Mouse (Mus musculus) midbrain, embryonic 13.5 days (tissue): ENCODE data around the gene Parg. TPM values are rescaled to one million over a fixed set of nuclear protein-coding genes. Genes with fewer than 3 reads are reported as not detected.
A peak's percentile ranks its signal among the peaks of the same experiment; 100 is the strongest.

ENCODE experiments used
- ATAC-seq: fragments of 200-750 bp; cut with Nextera tagmentation; 2 replicates; pipeline ENCODE4 v1.8.0; 2017; ENCODE audit warnings: mild to moderate bottlenecking, moderate TSS enrichment, moderate library complexity
- H3K27ac ChIP-seq: fragments of 300-500 bp; sonication (generic); 2 replicates; pipeline ENCODE4 v1.5.1; 2015; ENCODE audit warnings: inconsistent platforms, mild to moderate bottlenecking, moderate library complexity
- H3K27me3 ChIP-seq: fragments of 300-500 bp; sonication (generic); 2 replicates; pipeline ENCODE4 v1.6.1; 2015; ENCODE audit warnings: mild to moderate bottlenecking, inconsistent platforms
- H3K36me3 ChIP-seq: fragments of 300-500 bp; sonication (generic); 2 replicates; pipeline ENCODE4 v1.6.1; 2015; ENCODE audit warnings: mild to moderate bottlenecking, inconsistent platforms
- H3K4me1 ChIP-seq: fragments of 300-500 bp; sonication (generic); replicated peaks from 2 replicates; pipeline ENCODE4 v1.6.1; 2015; ENCODE audit warnings: inconsistent platforms
- H3K4me2 ChIP-seq: fragments of 300-500 bp; sonication (generic); replicated peaks from 2 replicates; pipeline ENCODE4 v1.6.1; 2015; ENCODE audit warnings: moderate library complexity, mild to moderate bottlenecking, inconsistent platforms
- H3K4me3 ChIP-seq: fragments of 300-500 bp; sonication (generic); replicated peaks from 2 replicates; pipeline ENCODE4 v1.5.1; 2015; ENCODE audit warnings: mild to moderate bottlenecking, inconsistent platforms
- H3K9ac ChIP-seq: fragments of 300-500 bp; sonication (generic); replicated peaks from 2 replicates; pipeline ENCODE4 v1.6.1; 2015; ENCODE audit warnings: mild to moderate bottlenecking, inconsistent platforms
- H3K9me3 ChIP-seq: fragments of 300-500 bp; sonication (generic); 2 replicates; pipeline ENCODE4 v1.6.1; 2016; ENCODE audit warnings: mild to moderate bottlenecking, inconsistent platforms
- WGBS: fragments of 180-500 bp; shearing (Covaris S2); methylation state at CpG from one replicate; pipeline ENCODE4 v1.1.7; 2015; 5-methylcytosine and 5-hydroxymethylcytosine counted together
- polyA plus RNA-seq: library from polyadenylated mRNA; unstranded; fragments of >200 nt; fragmentation: Nextera tagmentation; extraction: Ambion mirVana; gene quantifications from 2 replicates; pipeline ENCODE4 v1.2.1, GENCODE M21; 2015

Gene Parg
- polyA plus RNA-seq, 1 experiment from 2014 or later: 44.3 TPM

DNA sequence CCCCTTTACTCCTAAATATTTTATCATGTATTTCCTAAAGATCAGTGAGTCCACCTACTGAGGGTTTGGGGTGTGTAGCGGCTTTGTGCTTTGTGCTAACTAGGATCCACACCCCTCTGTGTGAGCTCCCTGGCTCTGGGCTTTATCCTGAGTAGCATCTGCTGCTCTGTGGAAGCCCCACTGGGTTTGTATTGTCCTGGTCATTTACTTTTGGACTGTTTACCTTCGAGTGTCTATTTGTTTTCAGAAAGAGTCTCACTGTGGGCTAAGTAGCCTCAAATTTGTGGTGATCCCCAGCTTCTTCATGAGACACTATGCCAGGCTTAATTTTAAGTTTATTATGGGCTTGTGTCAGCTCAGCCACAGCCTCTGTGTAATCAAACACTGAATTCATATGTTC is 67.2 kb downstream of the Parg start:
- Histone ChIP-seq H3K27me3 (no peaks in the 10 kb centered on the region), H3K27ac (no peak overlapping the region), H3K4me3 (no peak overlapping the region), H3K9me3 (no peaks in the 10 kb centered on the region), H3K36me3 (peaks cover 3% of the 10 kb centered on the region; the same call in 1 of the 2 replicates), H3K9ac (no peak overlapping the region), H3K4me1 (no peaks in the 10 kb centered on the region), H3K4me2 (no peak overlapping the region)
- 54% methylated on average over 2 of the region's 2 CpGs for WGBS
- ATAC-seq: no peak

DNA sequence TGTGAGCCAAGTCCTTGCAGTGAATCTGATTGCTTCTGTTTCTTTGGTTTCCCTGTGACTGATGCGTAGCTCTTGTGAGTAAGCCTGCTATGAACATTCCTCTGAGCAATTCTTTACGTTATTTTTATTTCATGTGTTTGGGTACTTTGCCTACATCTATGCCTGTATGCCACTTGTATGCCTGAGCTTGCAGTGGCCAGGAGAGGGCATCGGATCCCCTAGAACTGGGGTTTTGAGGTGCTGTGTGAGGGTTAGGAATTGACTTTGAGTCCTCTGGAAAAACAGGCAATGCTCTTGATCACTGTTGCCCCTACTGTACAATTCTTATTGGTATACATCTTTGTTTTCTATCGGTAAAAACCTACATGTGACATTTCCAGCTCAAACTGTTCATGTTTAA is 67.8 kb downstream of the Parg start:
- WGBS: 91% methylated on average over 4 of the region's 4 CpGs
- Histone ChIP-seq H3K4me3 (no peak overlapping the region), H3K27me3 (no peaks in the 10 kb centered on the region), H3K36me3 (peaks cover 3% of the 10 kb centered on the region; the same call in 1 of the 2 replicates), H3K4me1 (no peaks in the 10 kb centered on the region), H3K27ac (no peak overlapping the region), H3K9ac (no peak overlapping the region), H3K9me3 (no peaks in the 10 kb centered on the region), H3K4me2 (no peak overlapping the region)
- no peak for ATAC-seq

DNA sequence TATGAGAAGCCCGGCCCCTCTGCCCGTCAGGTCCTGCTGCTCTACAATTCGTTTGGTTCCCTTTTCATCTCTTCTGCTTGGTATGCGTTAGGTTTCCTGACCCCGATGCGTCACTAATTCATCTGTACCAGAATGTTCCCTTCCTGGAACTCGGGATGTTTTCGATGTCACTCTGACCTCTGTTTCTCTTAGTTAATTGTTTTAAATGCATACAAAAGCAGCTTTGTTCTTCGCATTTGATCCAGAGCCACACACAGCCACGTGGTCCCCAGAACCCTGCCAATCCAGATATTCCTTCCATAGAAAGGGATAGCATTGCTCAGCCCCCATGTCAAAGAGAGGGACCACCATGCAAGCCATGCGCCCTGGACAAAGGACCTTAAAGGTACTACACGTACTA is 99.9 kb downstream of the Parg start:
- H3K36me3 ChIP-seq: peaks cover 9% of the 10 kb centered on the region; the same call in 1 of the 2 replicates
- no peaks in the 10 kb centered on the region for H3K27me3 ChIP-seq
- no peak for ATAC-seq
- H3K4me3 ChIP-seq: no peak overlapping the region
- no peaks in the 10 kb centered on the region for H3K9me3 ChIP-seq
- no peak overlapping the region for H3K4me2 ChIP-seq
- H3K27ac ChIP-seq: no peak overlapping the region
- no peaks in the 10 kb centered on the region for H3K4me1 ChIP-seq
- WGBS: 57% methylated on average over 12 of the region's 12 CpGs
- H3K9ac ChIP-seq: no peak overlapping the region

DNA sequence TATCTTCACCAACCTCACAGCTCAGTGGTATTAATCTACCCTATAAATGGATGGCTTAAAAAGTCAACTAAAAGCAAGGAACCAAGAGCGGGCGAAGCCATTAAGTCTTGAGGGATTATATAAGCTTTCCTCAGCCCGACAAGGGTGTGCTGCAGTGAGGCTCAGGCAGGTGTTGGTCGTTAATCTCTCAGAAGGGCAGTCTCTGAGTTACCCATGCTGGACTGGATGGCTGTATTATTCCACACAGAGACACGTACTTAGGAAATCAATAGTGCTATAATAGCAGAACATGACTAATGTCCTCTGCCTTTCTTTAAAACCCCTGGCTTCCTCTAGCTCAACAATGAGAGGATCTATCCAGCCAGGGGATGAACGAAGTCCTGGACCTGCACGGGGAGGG is 100.7 kb downstream of the Parg start:
- 78% methylated on average over 7 of the region's 7 CpGs for WGBS
- H3K27ac ChIP-seq: no peak overlapping the region

DNA sequence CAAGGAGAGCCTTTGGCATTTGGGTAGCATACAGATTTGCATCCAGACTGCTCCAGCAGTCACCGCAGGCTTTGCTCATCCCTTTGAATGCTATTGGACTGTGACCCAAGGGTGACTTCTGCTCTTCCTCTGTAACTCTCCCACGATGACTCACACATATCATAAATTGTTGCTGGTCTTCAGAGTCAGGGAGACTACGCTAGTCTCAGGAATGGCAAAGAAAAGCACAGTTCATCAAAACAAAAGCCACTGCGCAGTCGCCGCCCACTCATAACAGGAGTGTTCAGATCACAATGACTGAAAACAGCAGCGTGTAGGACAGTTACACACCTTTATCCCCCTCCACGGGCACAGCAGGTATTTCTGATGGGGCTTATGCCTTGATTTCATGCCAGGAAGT is 103.2 kb downstream of the Parg start:
- Histone ChIP-seq H3K9me3 (no peaks in the 10 kb centered on the region), H3K9ac (no peak overlapping the region), H3K4me1 (no peaks in the 10 kb centered on the region), H3K27ac (no peak overlapping the region), H3K36me3 (no peaks in the 10 kb centered on the region), H3K4me2 (no peak overlapping the region), H3K27me3 (no peaks in the 10 kb centered on the region), H3K4me3 (no peak overlapping the region)
- ATAC-seq: no peak
- WGBS: 91% methylated on average over 8 of the region's 8 CpGs

More for the DNA sequence above, 100.7 kb downstream of the Parg start:
- Histone ChIP-seq H3K27me3 (no peaks in the 10 kb centered on the region), H3K4me2 (no peak overlapping the region), H3K4me1 (no peaks in the 10 kb centered on the region), H3K9ac (no peak overlapping the region), H3K9me3 (no peaks in the 10 kb centered on the region), H3K4me3 (no peak overlapping the region), H3K36me3 (peaks cover 6% of the 10 kb centered on the region; the same call in 1 of the 2 replicates)
- no peak for ATAC-seq

DNA sequence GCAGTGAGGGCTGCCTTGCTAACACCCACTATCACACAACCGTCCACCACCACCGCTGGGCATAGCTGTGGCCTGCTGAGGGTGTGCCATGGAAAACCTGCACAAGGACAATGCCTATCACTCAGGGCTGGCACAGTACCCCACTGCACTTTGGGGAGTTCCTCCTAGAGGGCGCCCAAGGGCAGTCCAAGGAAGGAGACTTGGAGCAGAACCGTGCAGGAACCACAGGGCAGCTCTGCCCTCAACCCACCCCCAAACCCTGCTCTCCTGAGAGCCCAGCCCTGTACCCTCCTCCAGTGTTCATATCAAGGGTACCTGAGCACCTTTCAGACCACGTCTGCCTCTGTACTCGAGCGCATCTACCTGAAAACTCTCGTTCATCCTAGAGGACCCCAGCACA is 108.1 kb downstream of the Parg start:
- Histone ChIP-seq H3K36me3 (no peaks in the 10 kb centered on the region), H3K4me1 (no peaks in the 10 kb centered on the region), H3K4me2 (no peak overlapping the region), H3K27ac (no peak overlapping the region), H3K9me3 (no peaks in the 10 kb centered on the region), H3K27me3 (no peaks in the 10 kb centered on the region), H3K9ac (no peak overlapping the region), H3K4me3 (no peak overlapping the region)
- ATAC-seq: 0 out of 2 replicates have a peak, but pooled peaks have one; percentile 45
- 41% methylated on average over 8 of the region's 8 CpGs for WGBS

DNA sequence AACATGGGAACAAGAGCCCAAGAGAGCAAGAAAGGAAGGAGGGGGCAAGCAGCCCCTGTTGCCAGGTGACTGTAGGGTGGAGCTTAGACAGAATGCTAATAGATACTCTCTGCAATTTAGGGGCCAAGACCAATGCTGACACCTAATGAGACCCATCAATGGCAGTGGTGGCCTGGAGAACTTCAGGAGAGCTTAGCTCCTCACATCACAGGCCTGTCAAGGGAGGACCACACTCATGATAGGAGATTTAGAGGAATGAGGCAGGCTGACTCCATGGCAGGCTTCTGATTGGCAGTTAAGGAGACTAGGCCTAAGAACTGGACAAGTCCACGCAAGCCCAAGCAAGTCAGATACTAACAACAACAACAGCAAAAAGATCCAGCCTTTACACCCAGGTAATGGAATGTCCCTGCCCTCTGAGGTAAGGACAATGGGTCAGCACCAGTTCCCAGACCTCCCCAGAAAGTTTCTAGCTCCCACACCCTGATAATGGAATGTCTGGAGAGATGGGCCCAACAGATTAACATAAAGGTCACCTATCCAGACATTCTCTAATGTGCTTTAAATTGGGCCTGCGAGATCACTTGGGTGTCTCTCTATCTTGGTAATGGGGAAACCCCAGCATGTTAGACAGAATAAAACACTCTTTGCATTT is 109.8 kb downstream of the Parg start:
- Histone ChIP-seq H3K27me3 (no peaks in the 10 kb centered on the region), H3K4me1 (no peaks in the 10 kb centered on the region)
- no peak for ATAC-seq

DNA sequence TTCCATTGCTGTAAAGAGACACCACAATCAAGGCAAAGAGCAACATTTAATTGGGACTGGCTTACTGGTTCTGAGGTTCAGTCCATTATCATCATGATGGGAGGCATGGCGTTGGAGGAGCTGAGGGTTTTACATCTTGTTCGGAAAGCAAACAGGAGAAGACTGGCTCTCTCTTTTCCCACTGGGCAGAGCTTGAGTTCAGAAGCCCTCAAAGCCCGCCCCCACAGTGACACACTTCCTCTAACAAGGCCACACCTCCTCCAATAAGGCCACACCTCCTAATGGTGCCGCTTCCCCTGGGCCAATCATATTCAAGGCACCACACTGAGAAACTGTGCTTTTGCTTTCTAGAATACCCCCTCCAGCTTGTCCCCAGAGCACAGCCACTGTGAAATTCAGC is 116.1 kb downstream of the Parg start:
- peak overlapping the region; percentile 14; the same call in 1 of the 2 replicates for H3K4me3 ChIP-seq
- ATAC-seq: no peak
- no peak overlapping the region for H3K27ac ChIP-seq
- H3K36me3 ChIP-seq: no peaks in the 10 kb centered on the region
- peak overlapping the region; percentile 12 for H3K4me2 ChIP-seq
- no peaks in the 10 kb centered on the region for H3K9me3 ChIP-seq
- no peaks in the 10 kb centered on the region for H3K27me3 ChIP-seq
- WGBS: 6% methylated on average over 4 of the region's 4 CpGs
- peaks cover 13% of the 10 kb centered on the region for H3K4me1 ChIP-seq
- H3K9ac ChIP-seq: no peak overlapping the region

More for the DNA sequence above, 109.8 kb downstream of the Parg start:
- H3K4me3 ChIP-seq: no peak overlapping the region
- H3K36me3 ChIP-seq: no peaks in the 10 kb centered on the region
- no peak overlapping the region for H3K9ac ChIP-seq
- H3K9me3 ChIP-seq: no peaks in the 10 kb centered on the region
- H3K27ac ChIP-seq: no peak overlapping the region
- no peak overlapping the region for H3K4me2 ChIP-seq
- 89% methylated on average over 2 of the region's 2 CpGs for WGBS

DNA sequence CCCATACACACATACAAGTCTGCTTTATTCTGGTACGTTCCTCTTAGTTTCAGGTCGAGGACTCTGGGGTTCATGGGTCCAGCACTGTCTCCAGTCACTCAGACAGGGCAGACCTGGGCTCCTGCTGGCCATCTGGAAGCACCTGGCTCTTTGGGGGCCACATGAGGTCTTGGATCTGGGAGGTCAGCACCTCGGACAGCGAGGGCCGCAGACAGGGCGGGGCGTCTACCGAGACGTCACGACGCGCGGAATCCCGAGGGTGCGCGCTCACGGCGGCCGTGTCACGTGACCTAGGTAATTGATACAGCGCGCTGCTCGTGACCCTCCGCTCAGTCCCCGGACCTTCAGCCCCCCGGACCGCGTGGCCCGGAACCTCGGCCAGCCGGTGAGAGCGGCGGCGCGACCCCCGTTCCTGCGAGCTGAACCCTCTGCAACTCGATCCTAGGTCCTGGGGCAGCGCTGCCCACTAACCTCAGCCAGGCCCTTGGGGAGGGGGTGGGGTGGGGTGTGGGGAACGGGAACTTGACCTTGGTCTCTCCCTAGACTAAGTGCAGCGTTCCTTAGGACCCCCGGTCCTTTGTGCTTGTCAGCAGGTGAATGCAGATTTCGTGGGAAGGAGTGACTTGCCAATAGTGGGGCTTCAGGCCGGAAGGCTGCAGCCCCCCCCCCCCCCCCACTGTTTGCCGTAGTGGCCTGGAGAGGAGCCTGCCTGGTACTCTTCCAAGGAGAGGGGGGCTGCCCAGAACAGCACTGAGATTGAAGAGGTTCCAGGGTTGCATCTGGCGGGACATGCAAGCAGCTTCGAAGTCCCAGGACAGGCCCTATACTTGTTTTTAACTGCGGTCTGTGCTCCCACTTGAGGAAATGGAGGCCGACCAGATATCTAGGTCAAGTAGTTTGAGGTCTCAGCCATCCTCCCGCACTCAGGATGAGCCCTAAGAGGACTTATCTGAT is 120.3 kb downstream of the Parg start, which contains the start of gene Ogdhl:
Gene Ogdhl (plus strand): TSS at position 288 of the 954 bp plus-strand sequence.
- Histone ChIP-seq H3K4me2 (peak within 1 kb of the TSS; percentile 79), H3K4me1 (peaks cover 16% of the 10 kb centered on the region), H3K27ac (peak within 1 kb of the TSS; percentile 54; the same call in 1 of the 2 replicates), H3K27me3 (no peaks in the 10 kb centered on the region), H3K4me3 (peak within 1 kb of the TSS; percentile 67), H3K36me3 (0 out of 2 replicates have a peak, but pooled peaks cover 2% of the 10 kb centered on the region), H3K9me3 (no peaks in the 10 kb centered on the region), H3K9ac (peak within 1 kb of the TSS; percentile 85)
- ATAC-seq: peak; percentile 78
- WGBS: 3% methylated on average over 50 of the region's 50 CpGs

DNA sequence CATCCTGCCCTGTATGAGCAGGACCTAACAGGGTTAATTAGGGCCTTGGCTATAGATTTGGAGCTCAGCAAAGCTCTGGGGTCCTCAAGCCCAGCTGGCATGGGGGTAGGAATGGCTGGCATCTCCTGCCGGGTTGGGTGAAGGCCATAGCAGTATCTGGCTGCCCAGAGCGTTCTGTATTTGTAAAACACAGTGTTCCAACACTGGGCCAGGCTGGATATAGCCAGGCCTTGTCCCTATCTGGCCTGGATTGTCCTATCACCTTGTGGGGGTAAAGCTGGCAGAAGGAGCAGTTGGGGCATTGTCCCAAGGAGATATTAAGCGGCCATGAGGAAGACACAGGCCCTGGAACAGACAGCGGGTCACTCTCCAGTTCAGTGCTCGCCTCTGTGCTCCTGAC is 121.5 kb downstream of the Parg start:
- WGBS: 92% methylated on average over 5 of the region's 5 CpGs

DNA sequence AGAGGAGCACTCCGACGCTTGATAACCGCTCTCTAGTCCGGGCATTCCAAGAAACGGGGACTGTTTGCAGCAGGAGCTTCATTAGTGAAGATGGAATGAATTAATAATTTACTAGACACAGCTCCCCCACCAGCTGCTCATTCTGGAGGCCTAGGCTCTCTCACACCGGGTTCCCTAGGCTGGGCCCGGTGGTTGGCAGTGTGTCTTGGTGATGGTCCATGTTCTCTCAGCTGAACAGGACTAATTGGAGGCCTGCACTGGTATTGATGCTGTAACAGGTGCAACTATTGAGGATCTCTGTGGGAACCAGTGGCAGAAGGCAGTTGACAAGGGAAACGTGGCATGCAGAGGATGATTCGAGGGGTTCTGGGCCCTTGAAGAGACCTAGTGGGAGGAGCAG is 125.6 kb downstream of the Parg start:
- Histone ChIP-seq H3K9me3 (no peaks in the 10 kb centered on the region), H3K36me3 (peaks cover 13% of the 10 kb centered on the region; the same call in 1 of the 2 replicates), H3K27me3 (no peaks in the 10 kb centered on the region), H3K27ac (no peak overlapping the region), H3K4me3 (no peak overlapping the region), H3K4me1 (peaks cover 12% of the 10 kb centered on the region), H3K9ac (no peak overlapping the region), H3K4me2 (no peak overlapping the region)
- ATAC-seq: no peak
- 80% methylated on average over 9 of the region's 9 CpGs for WGBS

More for the DNA sequence above, 121.5 kb downstream of the Parg start:
- Histone ChIP-seq H3K4me3 (no peak overlapping the region), H3K9me3 (no peaks in the 10 kb centered on the region), H3K4me1 (peaks cover 16% of the 10 kb centered on the region), H3K4me2 (no peak overlapping the region), H3K36me3 (0 out of 2 replicates have a peak, but pooled peaks cover 7% of the 10 kb centered on the region), H3K9ac (no peak overlapping the region), H3K27ac (no peak overlapping the region), H3K27me3 (no peaks in the 10 kb centered on the region)
- ATAC-seq: no peak
